Mouse (Mus musculus): Measurements from ENCODE around the gene Tubg2.
A peak's percentile ranks its signal among the peaks of the same experiment; 100 is the strongest.

Gene Tubg2

GRCm38 (mm10) chr11:101200986-101201385, 45.3 kb downstream of the Tubg2 start:
- peaks cover 21% of the 10 kb centered on the region for H3K36me3 ChIP-seq (ENCODE audit: control insufficient read depth, insufficient read depth, low read length, poor library complexity, severe bottlenecking)
- DNase-seq (ENCODE audit: low read depth, low spot score) = peak; percentile 69
- H3K27me3 ChIP-seq (ENCODE audit: control insufficient read depth, insufficient read depth, low read length, poor library complexity, severe bottlenecking) = no peaks in the 10 kb centered on the region
